Mouse (Mus musculus) right cerebral cortex, postnatal 14 days (tissue): Measurements from ENCODE around the gene Nrn1l.

Source experiments
- DNase-seq: peaks from one replicate; pipeline ENCODE4 v3.0.0; 2022

The Nrn1l gene

GRCm38 (mm10) chr8:105893339-105893738 is at the start of gene Nrn1l:
Gene Nrn1l (plus strand): TSS chr8:105893567.
- peak; percentile 68 for DNase-seq

DNA sequence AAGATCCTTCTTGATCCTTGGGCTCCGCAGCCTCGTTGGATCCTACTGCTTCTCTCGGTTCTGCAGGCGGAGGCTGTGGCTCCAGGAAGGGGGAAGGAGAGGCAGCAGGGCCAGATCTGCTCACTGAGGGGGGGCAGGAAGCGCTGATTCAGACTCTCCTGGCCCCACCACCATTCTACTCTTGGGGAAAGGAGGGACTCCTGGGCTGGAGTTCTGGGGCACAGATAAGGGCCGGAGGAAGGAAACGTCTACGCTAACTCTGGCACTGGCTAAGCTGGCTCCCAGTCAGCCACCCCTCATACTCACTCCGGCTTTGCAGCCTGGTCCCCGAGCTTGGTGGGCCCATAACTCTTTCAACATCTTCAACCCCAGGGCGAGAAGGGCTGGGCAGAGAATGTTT is 46.7 kb upstream of the Nrn1l start:
- no peak for DNase-seq

DNA sequence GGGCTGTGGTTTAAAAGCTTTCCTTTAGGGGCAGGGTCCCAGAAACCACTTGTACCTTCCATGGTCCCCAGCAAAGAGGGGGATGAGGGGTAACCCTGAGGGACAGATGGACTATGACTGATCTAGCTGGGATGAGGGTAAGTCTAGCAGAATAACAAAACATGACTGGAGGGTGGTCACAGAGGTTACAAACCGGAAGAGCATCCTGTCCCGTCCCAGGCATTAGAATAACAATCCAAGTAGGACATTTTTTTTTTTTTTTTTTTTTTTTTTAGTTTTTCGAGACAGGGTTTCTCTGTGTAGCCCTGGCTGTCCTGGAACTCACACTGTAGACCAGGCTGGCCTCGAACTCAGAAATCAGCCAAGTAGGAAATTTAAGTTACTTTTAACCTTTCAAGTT is 43.4 kb upstream of the Nrn1l start:
- DNase-seq = no peak

GRCm38 (mm10) chr8:105850611-105851010 is 42.8 kb upstream of the Nrn1l start:
- DNase-seq = no peak

GRCm38 (mm10) chr8:105851651-105852143 is 41.7 kb upstream of the Nrn1l start:
- DNase-seq = peak; percentile 89

DNA sequence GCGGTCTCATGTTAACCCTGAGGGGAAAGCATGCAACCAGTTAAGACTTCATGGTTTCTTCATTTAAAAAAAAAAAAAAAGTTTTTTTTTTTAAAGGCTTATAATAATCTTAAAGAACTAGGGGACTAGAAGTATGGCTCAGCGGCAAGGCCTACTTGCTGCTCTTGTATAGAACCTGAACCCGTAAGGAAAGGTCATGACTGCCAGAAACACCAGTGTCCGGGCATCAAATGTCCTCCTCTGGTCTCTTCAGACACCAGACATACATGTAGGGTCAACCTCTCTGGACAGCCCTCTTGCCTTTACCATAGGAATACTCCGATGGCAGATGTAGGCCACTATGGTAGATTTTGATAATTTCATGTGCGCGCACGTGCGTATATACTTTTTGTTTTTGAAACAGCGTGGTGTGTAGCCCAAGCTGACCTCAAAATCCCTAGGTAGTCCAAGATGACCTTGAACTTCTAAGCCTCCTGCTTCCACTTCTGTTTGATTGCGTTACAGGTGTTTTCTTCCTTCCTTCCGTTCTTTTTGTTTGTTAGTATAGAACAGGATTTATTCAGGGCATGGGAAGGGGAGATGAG is 41.1 kb upstream of the Nrn1l start:
- DNase-seq = peak; percentile 14

DNA sequence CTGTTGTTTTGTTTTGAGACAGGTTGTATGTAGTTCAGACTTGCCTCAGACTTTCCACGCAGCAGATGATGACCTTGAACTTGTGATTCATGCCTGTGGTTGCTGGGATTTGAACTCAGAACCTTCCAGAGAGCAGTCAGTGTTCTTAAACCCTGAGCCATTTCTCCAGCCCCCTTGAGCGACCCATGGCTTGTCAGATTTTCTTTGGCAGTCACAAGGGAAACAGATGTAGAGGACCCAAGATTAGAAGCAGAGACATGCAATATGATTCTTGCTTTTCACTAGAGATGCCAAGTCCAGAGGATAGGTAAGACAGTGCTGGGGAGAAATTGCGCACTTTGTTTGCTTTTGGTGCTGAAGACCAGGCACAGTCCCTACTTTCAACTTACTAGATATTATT is 40.2 kb upstream of the Nrn1l start, which contains the start of gene Cenpt:
Gene Cenpt (minus strand): TSS at position 101 of the 400 bp plus-strand sequence.
- no peak for DNase-seq

DNA sequence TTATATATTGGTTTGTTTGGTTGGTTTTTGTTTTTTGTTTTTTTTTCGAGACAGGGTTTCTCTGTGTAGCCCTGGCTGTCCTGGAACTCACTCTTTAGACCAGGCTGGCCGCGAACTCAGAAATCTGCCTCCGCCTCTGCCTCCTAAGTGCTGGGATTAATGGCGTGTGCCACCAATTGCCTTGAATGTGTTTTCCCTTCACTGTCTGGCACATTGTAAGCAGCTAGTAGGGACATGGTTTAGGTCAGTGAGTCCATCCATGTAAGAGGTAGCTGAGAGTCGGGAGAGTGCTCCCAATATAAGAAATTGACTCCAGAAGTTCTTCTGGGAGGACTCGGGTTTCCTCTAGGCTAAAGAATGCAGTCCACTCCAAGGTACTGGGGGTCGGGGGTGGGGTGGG is 39.1 kb upstream of the Nrn1l start:
- no peak for DNase-seq

DNA sequence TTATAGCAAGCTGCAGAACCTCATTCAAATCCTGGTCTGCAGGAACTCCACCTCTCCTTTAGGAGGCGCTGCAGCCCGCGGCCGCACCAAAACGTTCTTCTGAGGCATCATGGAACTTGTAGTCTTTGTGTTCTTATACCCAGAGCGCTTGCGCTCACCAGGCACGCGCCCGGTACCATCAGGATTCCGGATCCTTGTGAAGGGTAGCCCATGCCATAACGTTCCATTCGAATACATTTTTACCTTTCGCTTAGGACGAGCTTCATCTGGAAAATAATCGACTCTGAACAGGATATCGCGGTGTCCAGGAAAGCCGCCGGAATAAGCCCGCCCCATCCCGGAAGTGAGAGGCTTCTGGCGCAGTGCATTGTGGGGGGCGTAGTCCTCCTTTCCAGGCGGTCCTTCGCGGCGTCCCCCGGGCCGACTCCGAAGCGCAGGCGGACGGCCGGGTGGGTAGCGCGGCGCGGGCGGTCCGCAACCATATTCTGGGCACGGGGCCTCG is 38.6 kb upstream of the Nrn1l start, which contains the start of gene Thap11:
Gene Thap11 (plus strand): TSS at position 418 of the 502 bp plus-strand sequence.
- DNase-seq = peak; percentile 90

GRCm38 (mm10) chr8:105855248-105856167 is 37.9 kb upstream of the Nrn1l start:
- peak; percentile 60 for DNase-seq

- no peak for DNase-seq
These were observed 37.1 kb upstream of the Nrn1l start for GRCm38 (mm10) chr8:105856168-105856835.

DNA sequence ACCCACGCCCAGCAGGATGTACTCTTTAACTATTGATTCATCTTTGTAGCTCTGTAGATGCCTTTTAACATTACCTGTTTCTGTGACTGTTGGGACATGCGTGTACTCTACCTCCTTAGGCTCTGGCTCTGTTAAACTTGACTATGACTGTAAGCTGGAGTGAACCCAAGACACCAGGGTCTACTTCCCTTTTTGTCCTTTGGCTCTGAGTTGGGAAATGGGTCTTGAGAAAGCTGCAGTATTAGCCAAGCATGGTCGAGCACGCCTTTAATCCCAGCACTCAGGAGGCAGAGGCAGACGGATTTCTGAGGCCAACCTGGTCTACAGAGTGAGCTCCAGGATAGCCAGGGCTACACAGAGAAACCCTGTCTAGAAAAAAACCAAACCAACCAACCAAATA is 34.9 kb upstream of the Nrn1l start:
- no peak for DNase-seq

DNA sequence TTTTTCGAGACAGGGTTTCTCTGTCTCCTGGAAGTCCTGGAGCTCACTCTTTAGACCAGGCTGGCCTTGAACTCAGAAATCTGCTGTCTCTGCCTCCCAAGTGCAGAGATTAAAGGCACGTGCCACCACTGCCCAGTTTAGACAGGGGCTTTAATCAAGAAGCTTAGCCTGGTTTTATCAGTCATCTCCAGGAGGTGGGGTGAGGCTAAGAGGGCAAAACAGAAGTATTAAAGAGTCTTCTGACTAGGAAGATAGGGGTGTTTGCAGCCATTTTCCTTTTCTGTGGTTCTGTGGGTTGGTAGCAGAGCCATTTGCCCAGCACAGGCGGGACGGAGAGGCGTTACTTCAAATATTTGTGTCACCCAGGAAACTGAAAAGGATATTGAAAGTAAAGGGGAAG is 34.1 kb upstream of the Nrn1l start:
- no peak for DNase-seq

- peak; percentile 88 for DNase-seq
These were observed 33.0 kb upstream of the Nrn1l start, which contains the start of gene Nutf2 for GRCm38 (mm10) chr8:105860143-105860981. Gene Nutf2 (plus strand): TSS chr8:105860580.

DNA sequence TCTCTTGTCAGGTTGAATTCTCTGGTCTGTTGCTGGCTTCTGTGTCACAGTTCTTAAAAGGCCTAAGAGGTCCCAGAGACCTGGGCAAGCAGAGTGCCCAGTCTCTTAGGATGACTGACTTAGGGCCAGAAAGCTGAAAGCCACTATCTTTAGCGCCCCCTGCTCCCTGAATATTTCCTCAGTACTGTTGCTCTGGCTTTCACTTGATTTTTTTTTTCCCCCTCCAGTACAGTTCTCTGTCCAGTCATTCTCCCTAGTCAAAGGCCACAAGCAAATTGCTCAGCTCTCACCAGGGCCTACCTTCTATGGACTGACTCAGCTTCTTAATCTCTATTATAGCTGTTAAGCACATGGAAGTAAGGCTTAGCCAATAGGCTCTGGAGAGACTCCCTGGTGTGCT is 31.4 kb upstream of the Nrn1l start:
- no peak for DNase-seq

DNA sequence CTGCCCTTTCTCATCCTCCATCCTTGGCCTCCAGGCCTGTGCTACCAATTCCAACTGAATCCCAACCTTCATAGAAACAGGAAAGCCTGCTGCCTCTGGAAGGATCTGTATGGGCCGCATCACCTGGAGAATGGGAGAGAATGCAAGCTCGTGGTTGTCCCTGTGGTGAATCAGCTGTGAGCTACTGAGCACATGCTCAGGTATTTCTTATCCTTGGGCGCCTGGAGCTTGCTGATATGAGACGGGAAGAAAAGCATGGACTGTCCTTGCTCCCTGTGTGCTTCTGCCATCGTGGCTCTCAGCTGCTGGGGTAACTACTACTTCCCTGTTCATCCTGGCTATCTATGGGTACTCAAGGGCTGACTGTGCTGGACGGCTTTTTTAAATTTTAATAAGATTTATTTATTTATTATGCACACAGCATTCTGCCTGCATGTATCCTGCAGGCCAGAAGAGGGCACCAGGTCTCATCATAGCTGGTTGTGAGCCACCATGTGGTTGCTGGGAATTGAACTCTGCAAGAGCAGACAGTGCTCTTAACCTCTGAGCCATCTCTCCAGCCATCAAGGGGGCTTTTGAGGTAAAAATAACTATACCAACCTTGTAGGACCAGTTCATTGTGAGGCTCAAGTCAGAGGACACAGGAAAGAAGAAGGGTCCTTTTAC is 26.9 kb upstream of the Nrn1l start:
- no peak for DNase-seq

DNA sequence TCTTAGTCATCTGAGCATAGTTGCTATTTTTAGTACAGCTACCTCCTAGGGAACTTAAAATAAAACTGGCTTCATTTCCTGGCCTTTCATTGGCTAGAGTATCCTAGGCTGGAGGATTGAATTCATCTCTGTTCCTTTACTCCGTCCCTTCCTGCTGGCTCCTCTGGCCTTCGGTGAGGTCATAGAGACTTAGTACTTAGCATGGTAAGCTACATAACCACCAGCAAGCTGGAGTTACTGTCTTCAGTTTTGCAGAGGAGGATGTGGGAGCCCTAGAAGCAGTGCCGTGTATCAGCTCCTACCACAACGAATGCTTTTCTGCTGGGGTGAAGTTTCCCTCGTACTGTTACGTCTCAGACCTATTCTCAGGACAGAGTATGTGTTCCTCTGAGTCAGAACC is 19.1 kb upstream of the Nrn1l start:
- DNase-seq = no peak

GRCm38 (mm10) chr8:105880754-105881520 is 12.4 kb upstream of the Nrn1l start, which contains the start of gene Edc4:
Gene Edc4 (plus strand): TSS chr8:105880881.
- peak; percentile 82 for DNase-seq

DNA sequence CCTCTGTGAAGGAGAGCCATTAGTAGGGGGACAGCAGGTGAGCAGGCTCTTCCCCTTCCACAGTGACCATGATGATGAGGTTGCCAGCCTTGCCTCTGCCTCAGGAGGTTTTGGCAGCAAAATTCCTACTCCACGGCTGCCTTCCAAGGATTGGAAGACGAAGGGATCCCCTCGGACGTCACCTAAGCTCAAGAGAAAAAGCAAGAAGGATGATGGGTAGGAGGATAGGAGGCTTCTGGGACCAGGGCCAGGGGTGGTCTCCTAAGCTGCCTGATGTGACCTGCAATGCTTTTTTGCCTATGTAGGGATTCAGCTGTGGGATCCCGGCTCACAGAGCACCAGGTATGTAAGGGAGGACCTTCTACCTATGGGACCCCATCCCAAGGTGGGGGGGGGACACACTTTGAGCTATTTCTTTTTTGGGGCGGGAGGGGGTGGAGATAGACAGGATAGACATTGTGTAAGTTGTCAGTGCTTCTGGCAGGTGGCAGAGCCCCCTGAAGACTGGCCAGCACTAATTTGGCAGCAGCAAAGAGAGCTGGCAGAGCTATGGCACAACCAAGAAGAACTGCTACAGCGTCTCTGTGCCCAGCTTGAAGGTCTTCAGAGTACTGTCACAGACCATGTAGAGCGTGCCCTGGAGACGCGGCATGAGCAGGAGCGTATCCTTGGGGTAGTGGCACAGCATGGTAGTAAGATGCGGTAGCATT is 3.5 kb upstream of the Nrn1l start:
- DNase-seq = no peak

DNA sequence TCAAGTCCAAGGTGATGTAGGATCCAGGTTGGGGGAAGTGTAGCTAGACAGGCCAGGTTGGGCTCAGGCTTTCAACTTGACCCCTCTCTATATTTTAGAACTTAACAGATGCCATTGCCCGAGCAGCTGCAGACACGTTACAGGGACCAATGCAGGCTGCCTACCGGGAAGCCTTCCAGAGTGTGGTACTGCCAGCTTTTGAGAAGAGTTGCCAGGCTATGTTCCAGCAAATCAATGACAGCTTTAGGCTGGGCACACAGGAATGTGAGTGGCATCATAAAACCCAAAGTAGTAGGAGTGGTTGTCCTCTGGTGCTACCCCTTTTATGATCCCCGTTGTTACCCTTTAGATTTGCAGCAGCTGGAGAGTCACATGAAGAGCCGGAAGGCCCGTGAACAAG is 2.5 kb upstream of the Nrn1l start:
- DNase-seq = no peak
